Mouse (Mus musculus) neural tube, embryonic 13.5 days (tissue): Measurements from ENCODE around the gene Rpp25l. TPM values are rescaled to one million over a fixed set of nuclear protein-coding genes. Genes with fewer than 3 reads are reported as not detected.

Experiments
- ATAC-seq: fragments of 200-750 bp; cut with Nextera tagmentation; 2 replicates; pipeline ENCODE4 v1.8.0; 2017; ENCODE audit warnings: low read depth, mild to moderate bottlenecking, moderate TSS enrichment, moderate library complexity
- H3K27ac ChIP-seq: fragments of 300-500 bp; sonication (generic); replicated peaks from 2 replicates; pipeline ENCODE4 v1.5.1; 2015; ENCODE audit warnings: moderate library complexity, mild to moderate bottlenecking, inconsistent platforms
- H3K27me3 ChIP-seq: fragments of 300-500 bp; sonication (generic); 2 replicates; pipeline ENCODE4 v1.6.1; 2015; ENCODE audit warnings: mild to moderate bottlenecking, inconsistent platforms
- H3K36me3 ChIP-seq: fragments of 300-500 bp; sonication (generic); 2 replicates; pipeline ENCODE4 v1.6.1; 2015; ENCODE audit warnings: mild to moderate bottlenecking, inconsistent platforms
- H3K4me1 ChIP-seq: fragments of 300-500 bp; sonication (generic); replicated peaks from 2 replicates; pipeline ENCODE4 v1.6.1; 2015; ENCODE audit warnings: inconsistent platforms
- H3K4me2 ChIP-seq: fragments of 300-500 bp; sonication (generic); 2 replicates; pipeline ENCODE4 v1.6.1; 2015; ENCODE audit warnings: inconsistent platforms, mild to moderate bottlenecking, moderate library complexity
- H3K4me3 ChIP-seq: fragments of 300-500 bp; sonication (generic); 2 replicates; pipeline ENCODE4 v1.5.1; 2015; ENCODE audit warnings: mild to moderate bottlenecking, inconsistent platforms
- H3K9ac ChIP-seq: fragments of 300-500 bp; sonication (generic); 2 replicates; pipeline ENCODE4 v1.6.1; 2015; ENCODE audit warnings: moderate library complexity, mild to moderate bottlenecking, inconsistent platforms
- H3K9me3 ChIP-seq: fragments of 300-500 bp; sonication (generic); 2 replicates; pipeline ENCODE4 v1.6.1; 2016; ENCODE audit warnings: inconsistent platforms
- WGBS: fragments of 180-500 bp; shearing (Covaris S2); methylation state at CpG from one replicate; pipeline ENCODE4 v1.1.7; 2015; 5-methylcytosine and 5-hydroxymethylcytosine counted together
- polyA plus RNA-seq: library from polyadenylated mRNA; unstranded; fragments of >200 nt; fragmentation: Nextera tagmentation; extraction: Ambion mirVana; gene quantifications from 2 replicates; pipeline ENCODE4 v1.2.1, GENCODE M21; 2015

Gene Rpp25l
- polyA plus RNA-seq, 1 experiment from 2014 or later: 62.6 TPM

GRCm38 (mm10) chr4:41756440-41756839, 43.1 kb upstream of the Rpp25l start:
- H3K9me3 ChIP-seq: no peaks in the 10 kb centered on the region
- peak overlapping the region; percentile 83 for H3K9ac ChIP-seq
- H3K4me1 ChIP-seq: peaks cover 33% of the 10 kb centered on the region
- peaks cover 4% of the 10 kb centered on the region; the same call in 1 of the 2 replicates for H3K27me3 ChIP-seq
- ATAC-seq: peak; percentile 15; the same call in 1 of the 2 replicates
- H3K27ac ChIP-seq: no peak overlapping the region
- peaks cover 8% of the 10 kb centered on the region; the same call in 1 of the 2 replicates for H3K36me3 ChIP-seq
- H3K4me2 ChIP-seq: peak overlapping the region; percentile 95
- H3K4me3 ChIP-seq: peak overlapping the region; percentile 62
- 79% methylated on average over 8 of the region's 8 CpGs for WGBS

- peak; percentile 75 for ATAC-seq
- Histone ChIP-seq H3K27me3 (peaks cover 4% of the 10 kb centered on the region; the same call in 1 of the 2 replicates), H3K4me2 (peak within 1 kb of the TSS; percentile 95), H3K4me3 (peak within 1 kb of the TSS; percentile 62), H3K4me1 (peaks cover 25% of the 10 kb centered on the region), H3K9me3 (no peaks in the 10 kb centered on the region), H3K9ac (peak within 1 kb of the TSS; percentile 83), H3K36me3 (peaks cover 8% of the 10 kb centered on the region; the same call in 1 of the 2 replicates), H3K27ac (peak within 1 kb of the TSS; percentile 83)
- under 1% methylated on average over 57 of the region's 57 CpGs for WGBS
These were observed 42.3 kb upstream of the Rpp25l start, which contains the start of gene Sigmar1 for GRCm38 (mm10) chr4:41755338-41756305. TSS of gene Sigmar1 (minus strand) at chr4:41756157.

GRCm38 (mm10) chr4:41754797-41755337, 41.5 kb upstream of the Rpp25l start, which contains the start of gene Galt:
TSS of gene Galt (plus strand) at chr4:41755228.
- H3K9me3 ChIP-seq: no peaks in the 10 kb centered on the region
- peak within 1 kb of the TSS; percentile 62 for H3K4me3 ChIP-seq
- H3K9ac ChIP-seq: peak within 1 kb of the TSS; percentile 83
- peak within 1 kb of the TSS; percentile 95 for H3K4me2 ChIP-seq
- peak; percentile 54 for ATAC-seq
- peak within 1 kb of the TSS; percentile 83 for H3K27ac ChIP-seq
- peaks cover 8% of the 10 kb centered on the region; the same call in 1 of the 2 replicates for H3K36me3 ChIP-seq
- H3K4me1 ChIP-seq: peaks cover 18% of the 10 kb centered on the region
- peaks cover 4% of the 10 kb centered on the region; the same call in 1 of the 2 replicates for H3K27me3 ChIP-seq
- WGBS: 9% methylated on average over 14 of the region's 14 CpGs

GRCm38 (mm10) chr4:41745021-41745420, 31.7 kb upstream of the Rpp25l start:
- ATAC-seq: no peak
- peaks cover 15% of the 10 kb centered on the region for H3K9me3 ChIP-seq
- 93% methylated on average over 1 of the region's 1 CpGs for WGBS
- no peak overlapping the region for H3K4me2 ChIP-seq
- H3K27ac ChIP-seq: no peak overlapping the region
- no peak overlapping the region for H3K4me3 ChIP-seq
- H3K36me3 ChIP-seq: no peaks in the 10 kb centered on the region
- 0 out of 2 replicates have a peak, but pooled peaks cover 9% of the 10 kb centered on the region for H3K27me3 ChIP-seq
- peaks cover 7% of the 10 kb centered on the region for H3K4me1 ChIP-seq
- H3K9ac ChIP-seq: no peak overlapping the region

GRCm38 (mm10) chr4:41744131-41744530, 30.8 kb upstream of the Rpp25l start:
- Histone ChIP-seq H3K4me1 (peaks cover 16% of the 10 kb centered on the region), H3K27ac (no peak overlapping the region), H3K9me3 (peaks cover 15% of the 10 kb centered on the region), H3K4me3 (no peak overlapping the region), H3K36me3 (peaks cover 3% of the 10 kb centered on the region), H3K9ac (no peak overlapping the region), H3K4me2 (no peak overlapping the region), H3K27me3 (0 out of 2 replicates have a peak, but pooled peaks cover 4% of the 10 kb centered on the region)
- WGBS: 82% methylated on average over 2 of the region's 2 CpGs
- ATAC-seq: no peak

- peak; percentile 97 for ATAC-seq
- Histone ChIP-seq H3K9ac (peak overlapping the region; percentile 83), H3K4me3 (peak overlapping the region; percentile 79), H3K4me1 (peaks cover 19% of the 10 kb centered on the region), H3K27me3 (no peaks in the 10 kb centered on the region), H3K36me3 (peaks cover 12% of the 10 kb centered on the region), H3K9me3 (0 out of 2 replicates have a peak, but pooled peaks cover 4% of the 10 kb centered on the region), H3K27ac (peak overlapping the region; percentile 87), H3K4me2 (peak overlapping the region; percentile 84)
- 0% methylated on average over 27 of the region's 27 CpGs for WGBS
These were observed 27.8 kb upstream of the Rpp25l start for GRCm38 (mm10) chr4:41741158-41741560.

GRCm38 (mm10) chr4:41740380-41741157, 27.2 kb upstream of the Rpp25l start:
- WGBS: under 1% methylated on average over 48 of the region's 48 CpGs
- H3K4me1 ChIP-seq: peaks cover 19% of the 10 kb centered on the region
- peak overlapping the region; percentile 79 for H3K4me3 ChIP-seq
- H3K27ac ChIP-seq: peak overlapping the region; percentile 87
- H3K9ac ChIP-seq: peak overlapping the region; percentile 83
- H3K27me3 ChIP-seq: no peaks in the 10 kb centered on the region
- peak; percentile 87 for ATAC-seq
- peak overlapping the region; percentile 84 for H3K4me2 ChIP-seq
- H3K36me3 ChIP-seq: peaks cover 12% of the 10 kb centered on the region
- no peaks in the 10 kb centered on the region for H3K9me3 ChIP-seq

- 91% methylated on average over 13 of the region's 13 CpGs for whole genome bisulfite sequencing
These were observed 25.9 kb upstream of the Rpp25l start for GRCm38 (mm10) chr4:41739260-41739659.

GRCm38 (mm10) chr4:41738256-41738603, 24.9 kb upstream of the Rpp25l start:
- H3K9ac ChIP-seq: no peak overlapping the region
- H3K4me1 ChIP-seq: peaks cover 19% of the 10 kb centered on the region
- WGBS: 70% methylated on average over 1 of the region's 1 CpGs
- peaks cover 5% of the 10 kb centered on the region for H3K27me3 ChIP-seq
- no peak overlapping the region for H3K27ac ChIP-seq
- no peak overlapping the region for H3K4me3 ChIP-seq
- peaks cover 12% of the 10 kb centered on the region for H3K36me3 ChIP-seq
- H3K4me2 ChIP-seq: no peak overlapping the region
- H3K9me3 ChIP-seq: no peaks in the 10 kb centered on the region
- no peak for ATAC-seq

More at GRCm38 (mm10) chr4:41739260-41739659, 25.9 kb upstream of the Rpp25l start:
- Histone ChIP-seq H3K27ac (no peak overlapping the region), H3K4me3 (no peak overlapping the region), H3K4me1 (peaks cover 19% of the 10 kb centered on the region), H3K27me3 (no peaks in the 10 kb centered on the region), H3K4me2 (peak overlapping the region; percentile 84), H3K9ac (no peak overlapping the region), H3K36me3 (peaks cover 12% of the 10 kb centered on the region), H3K9me3 (no peaks in the 10 kb centered on the region)
- ATAC-seq: no peak

- H3K9ac ChIP-seq: no peak overlapping the region
- no peaks in the 10 kb centered on the region for H3K9me3 ChIP-seq
- peaks cover 19% of the 10 kb centered on the region for H3K4me1 ChIP-seq
- no peak overlapping the region for H3K4me3 ChIP-seq
- H3K27ac ChIP-seq: no peak overlapping the region
- ATAC-seq: no peak
- 44% methylated on average over 8 of the region's 8 CpGs for WGBS
- peaks cover 10% of the 10 kb centered on the region for H3K27me3 ChIP-seq
- no peak overlapping the region for H3K4me2 ChIP-seq
- peaks cover 12% of the 10 kb centered on the region for H3K36me3 ChIP-seq
These were observed 24.4 kb upstream of the Rpp25l start for GRCm38 (mm10) chr4:41737602-41738255.
